Mouse (Mus musculus) mature B cell (primary cell): ENCODE measurements around the gene Hist1h2ah.

Experiments used
- in situ Hi-C: fragments of 300-500 bp; cut with MboI; formaldehyde crosslinking; loops from 2 replicates; pipeline ENCODE4 v1.14.3; 2019

Gene Hist1h2ah

DNA sequence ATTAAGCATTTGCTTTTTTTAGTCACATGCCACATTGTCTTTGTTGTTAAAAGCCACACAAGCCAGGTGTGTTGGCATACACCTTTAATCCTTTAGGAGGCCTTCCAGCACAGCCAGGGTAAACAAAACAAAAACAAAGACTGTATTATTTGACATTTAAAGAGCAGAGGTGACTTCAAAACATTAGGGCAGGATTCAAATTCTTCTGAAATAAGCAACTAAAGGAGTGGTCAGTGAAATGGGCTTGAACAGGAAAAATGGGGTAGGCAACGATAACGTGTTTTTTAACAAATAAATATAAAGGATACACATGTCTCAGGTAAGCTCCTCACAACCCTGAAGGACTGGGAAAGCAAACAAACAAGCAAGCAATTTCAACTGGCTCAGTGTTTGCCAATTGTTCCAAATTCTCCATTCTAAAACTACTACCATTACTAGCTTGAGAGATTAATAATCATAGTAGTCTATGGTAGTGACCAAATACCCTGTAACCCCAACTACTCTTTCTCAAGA lies 4.6 kb upstream of the Hist1h2ah start:
- in situ Hi-C loops: loop anchor here (5.0 to 10.0 kb wide), 6 partner anchors 215 to 1705 kb away; partner anchors contain the start of genes Hist1h2ac, Hist1h2bb, Hist1h2bc and Hist1h3c

DNA sequence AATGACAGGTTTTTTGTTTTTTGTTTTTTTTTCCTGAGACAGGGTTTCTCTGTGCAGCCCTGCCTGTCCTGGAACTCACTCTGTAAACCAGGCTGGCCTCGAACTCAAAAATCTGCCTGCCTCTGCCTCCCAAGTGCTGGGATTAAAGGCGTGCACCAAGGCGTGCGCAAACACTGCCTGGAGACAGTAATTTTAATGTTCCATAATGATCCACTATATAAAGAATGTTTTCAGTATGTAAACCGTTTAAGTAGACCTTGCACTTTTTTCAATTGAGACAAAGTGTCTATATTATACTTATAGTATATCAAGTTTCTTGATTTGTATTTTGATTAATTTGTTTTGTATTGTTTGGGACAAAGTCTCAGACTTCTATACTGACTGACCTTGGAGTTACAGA lies 4.0 kb upstream of the Hist1h2ah start:
- in situ Hi-C loops: loop anchor here (10.0 kb wide), 4 partner anchors 215 to 1705 kb away; partner anchors contain the start of genes Hist1h2ac, Hist1h2bb, Hist1h2bc and Hist1h3c

DNA sequence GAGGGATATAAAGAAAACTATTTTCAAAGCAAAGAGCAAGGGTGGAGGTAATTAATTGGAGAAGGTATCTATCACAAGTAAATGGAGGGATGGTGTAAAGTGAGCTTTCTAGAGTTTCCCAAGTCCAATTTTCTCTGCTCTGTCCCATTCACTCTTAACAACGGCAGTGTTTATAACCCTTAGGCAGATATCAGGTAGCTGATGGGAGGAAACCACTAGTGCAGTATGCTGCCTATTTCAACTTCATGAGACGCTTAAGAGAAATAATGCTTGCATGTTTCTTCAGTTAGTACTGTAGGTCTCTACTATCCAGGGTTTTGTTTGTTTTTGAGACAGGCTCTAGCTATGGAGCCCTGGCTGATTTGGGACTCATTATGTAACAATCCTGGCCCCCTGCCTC lies 2.0 kb upstream of the Hist1h2ah start:
- in situ Hi-C loops: loop anchor here (10.0 kb wide), 4 partner anchors 213 to 1707 kb away; partner anchors contain the start of genes Hist1h2ac, Hist1h2bb, Hist1h2bc and Hist1h3c

DNA sequence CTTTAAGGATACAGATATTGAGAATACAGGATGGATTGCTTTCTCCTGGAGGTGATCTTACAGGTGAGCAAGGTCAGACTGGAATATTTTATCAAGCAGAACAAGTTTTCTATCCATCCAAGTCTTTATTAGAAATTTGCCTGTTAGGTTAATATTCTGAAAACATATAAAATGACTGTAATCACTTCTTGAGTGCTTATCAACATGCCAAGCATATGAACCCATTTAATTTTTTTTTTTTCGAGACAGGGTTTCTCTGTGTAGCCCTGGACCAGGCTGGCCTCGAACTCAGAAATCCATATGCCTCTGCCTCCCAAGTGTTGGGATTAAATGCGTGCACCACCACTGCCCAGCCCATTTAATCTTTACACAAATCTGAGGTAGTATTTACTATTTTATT lies 1.6 kb upstream of the Hist1h2ah start:
- in situ Hi-C loops: loop anchor here (10.0 kb wide), 4 partner anchors 212 to 1708 kb away; partner anchors contain the start of genes Hist1h2ac, Hist1h2bb, Hist1h2bc and Hist1h3c

DNA sequence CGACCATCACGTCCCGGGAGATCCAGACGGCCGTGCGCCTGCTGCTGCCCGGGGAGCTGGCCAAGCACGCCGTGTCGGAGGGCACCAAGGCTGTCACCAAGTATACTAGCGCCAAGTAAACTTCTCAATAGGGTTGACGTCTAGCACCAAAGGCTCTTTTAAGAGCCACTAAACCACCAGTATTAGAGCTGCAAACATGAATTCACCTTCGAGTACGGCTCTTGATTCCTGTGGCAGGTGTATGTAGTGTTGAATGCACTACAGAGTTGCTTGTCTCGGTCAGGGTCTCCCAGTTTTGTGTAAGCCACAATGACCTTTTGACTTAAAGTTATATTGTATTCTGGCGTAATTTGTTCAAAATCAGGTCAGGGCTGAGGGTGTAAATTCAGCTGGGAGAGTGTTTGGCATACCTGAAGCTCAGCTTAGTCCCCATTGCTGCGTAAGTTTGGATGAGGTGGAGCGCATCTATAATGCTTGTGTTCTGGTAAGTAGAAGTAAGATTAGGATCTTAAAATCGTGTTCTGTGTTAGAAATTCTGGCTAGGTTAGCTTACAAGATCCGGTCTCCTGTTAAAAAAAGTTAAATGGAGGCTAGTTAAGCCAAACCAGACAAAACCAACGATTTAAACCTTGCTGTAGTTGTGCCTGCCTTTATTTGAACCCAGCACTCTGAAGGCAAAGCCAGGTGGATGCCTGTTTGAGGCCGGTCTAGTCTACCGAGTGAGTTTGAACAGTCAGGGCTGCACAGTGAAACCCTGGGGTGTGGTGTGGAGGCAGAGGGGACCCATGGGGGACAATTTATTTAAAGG lies 985 bp upstream of the Hist1h2ah start:
- in situ Hi-C loops: loop anchor here (10.0 kb wide), 4 partner anchors 212 to 1708 kb away; partner anchors contain the start of genes Hist1h2ac, Hist1h2bb, Hist1h2bc and Hist1h3c

DNA sequence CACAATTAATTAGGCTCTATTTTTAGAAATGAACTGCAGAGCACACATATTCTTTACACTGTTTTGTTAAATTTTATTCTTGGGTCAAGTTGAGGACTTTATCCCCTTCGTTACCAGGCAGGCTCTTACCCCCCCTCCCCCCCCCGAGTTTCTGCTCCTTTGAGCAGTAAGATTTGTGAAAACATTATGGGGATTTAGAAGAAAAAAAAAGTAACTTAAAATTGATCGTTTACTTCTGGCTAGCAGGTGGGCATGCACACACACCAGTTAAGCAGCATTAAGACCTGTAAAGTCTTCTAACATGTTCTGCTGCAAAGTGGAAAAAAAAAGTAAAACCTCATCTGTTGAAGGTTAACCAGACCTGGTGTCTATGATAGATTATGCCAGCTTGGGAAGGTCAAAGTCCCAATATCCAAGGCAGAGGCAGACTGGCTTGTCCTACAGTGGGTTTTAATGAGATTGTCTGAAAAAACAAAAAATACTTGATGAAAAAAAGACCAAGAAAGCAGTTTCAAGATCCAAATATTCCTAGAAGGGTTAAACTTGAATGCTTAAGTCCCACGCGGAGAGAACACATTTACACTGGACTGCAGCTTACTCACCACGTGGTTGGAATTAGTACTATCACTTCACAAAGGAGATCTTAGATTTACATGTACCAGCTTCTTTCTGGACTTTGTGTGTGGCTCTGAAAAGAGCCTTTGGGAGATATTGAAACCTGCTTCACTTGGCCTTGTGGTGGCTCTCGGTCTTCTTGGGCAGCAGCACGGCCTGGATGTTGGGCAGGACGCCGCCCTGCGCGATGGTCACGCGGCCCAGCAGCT lies 713 bp downstream of the Hist1h2ah start:
- in situ Hi-C loops: loop anchor here (10.0 kb wide), 4 partner anchors 210 to 1710 kb away; partner anchors contain the start of genes Hist1h2ac, Hist1h2bb, Hist1h2bc and Hist1h3c

DNA sequence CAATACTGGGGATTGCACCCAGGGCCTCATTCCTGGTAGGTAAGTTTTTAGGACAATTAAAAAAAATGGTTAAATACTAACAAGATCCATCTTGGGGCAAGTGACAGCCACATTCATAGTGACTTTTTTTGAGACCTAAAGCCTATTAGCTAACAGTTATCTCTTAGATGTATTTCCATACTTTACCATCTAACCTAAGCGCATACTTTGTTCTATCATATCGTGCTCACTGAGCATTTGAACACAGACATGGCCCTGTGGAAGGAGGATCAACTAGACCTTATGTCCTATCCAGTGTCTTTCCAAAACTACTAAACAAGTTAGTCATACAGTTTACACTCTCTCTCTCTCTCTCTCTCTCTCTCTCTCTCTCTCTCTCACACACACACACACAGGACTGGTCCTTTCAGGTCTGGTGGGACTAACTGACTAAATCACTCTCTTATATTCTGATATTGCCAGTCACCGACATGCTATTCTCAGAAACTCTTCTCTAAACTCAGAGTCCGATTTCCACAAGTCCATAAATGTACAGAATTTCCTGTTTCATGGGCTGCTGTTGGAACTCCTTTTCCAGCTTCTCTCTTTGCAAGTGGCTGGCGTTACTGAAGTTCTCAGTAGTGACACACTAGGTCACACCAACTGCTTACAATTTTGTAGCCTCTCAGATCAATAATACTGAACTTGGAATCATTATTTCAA lies 1.5 kb downstream of the Hist1h2ah start:
- in situ Hi-C loops: loop anchor here (10.0 kb wide), 4 partner anchors 209 to 1711 kb away; partner anchors contain the start of genes Hist1h2ac, Hist1h2bb, Hist1h2bc and Hist1h3c

DNA sequence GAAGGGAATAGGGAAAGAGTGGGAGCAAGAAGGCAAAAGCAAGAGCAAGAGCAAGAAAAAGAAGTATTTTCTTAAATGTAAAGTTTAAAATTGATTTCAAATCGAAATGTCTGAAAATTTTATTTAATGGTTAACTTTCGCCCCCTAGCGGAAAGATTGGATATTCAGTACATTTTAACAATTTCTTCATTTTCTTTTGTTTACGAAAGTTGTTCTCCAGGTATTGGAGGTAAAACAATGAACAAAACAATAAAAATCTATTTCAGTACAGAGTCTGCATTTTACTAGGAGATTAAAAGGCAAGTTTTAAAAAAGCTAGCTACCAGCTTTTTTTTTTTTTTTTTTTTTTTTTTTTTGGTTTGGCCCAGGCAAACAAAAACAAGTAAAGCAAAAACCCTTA lies 4.9 kb downstream of the Hist1h2ah start:
- in situ Hi-C loops: loop anchor here (10.0 kb wide), 4 partner anchors 206 to 1714 kb away; partner anchors contain the start of genes Hist1h2ac, Hist1h2bb, Hist1h2bc and Hist1h3c

DNA sequence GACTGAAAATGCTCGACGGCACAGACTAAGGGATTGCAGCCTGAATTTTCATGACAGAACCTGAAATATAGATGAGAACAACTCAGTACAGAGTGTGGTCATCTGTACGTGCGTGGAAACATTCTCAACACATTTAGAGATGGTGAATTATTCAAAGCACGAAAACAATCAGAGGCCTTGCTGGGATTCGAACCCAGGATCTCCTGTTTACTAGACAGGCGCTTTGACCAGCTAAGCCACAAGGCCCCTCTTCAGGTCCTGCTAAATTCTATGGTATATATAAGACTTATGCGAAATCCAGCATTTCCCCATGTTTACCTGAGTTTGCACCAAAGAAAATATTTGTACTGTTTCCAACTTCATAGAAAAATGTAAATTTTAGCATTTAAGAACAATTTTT lies 5.4 kb downstream of the Hist1h2ah start:
- in situ Hi-C loops: loop anchor here (10.0 kb wide), 6 partner anchors 55 to 1715 kb away; partner anchors contain the start of genes Hist1h2ac, Hist1h2bb, Hist1h2bc and Hist1h3c

DNA sequence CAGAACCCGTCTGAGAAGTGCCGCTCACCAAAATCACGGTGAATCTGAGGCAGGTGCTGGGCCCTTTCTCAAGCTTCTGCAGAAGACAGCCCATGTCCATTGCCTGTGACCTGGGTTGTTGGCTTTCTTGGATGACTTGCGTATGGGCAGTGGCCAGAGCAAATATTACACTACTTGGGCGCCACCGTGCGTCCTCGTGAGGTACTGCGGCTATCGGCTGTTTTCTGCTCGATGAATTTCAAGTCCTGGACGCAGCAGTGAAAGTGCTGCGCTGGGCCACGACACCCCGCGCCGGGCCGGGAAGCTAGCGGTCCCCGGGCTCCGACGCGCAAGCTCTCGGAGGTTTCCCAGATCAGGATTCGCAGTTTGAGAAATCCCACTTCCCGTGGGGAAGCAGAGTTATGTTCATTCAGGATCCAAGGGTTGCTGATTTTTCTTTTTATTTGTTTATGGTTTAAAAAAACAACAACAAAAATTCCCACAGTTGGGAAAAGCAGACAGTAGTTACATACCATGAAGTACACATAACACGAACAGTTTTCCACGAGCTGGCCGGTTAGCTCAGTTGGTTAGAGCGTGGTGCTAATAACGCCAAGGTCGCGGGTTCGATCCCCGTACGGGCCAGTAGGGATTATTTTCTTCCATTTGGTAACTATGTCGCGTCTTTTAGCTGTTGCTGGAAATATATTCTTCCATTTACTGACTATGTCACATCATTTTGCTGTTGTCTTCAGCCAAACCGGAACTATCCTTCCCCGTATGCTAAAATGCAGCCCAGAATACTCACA lies 6.5 kb downstream of the Hist1h2ah start:
- in situ Hi-C loops: loop anchor here (10.0 kb wide), 2 partner anchors 54 to 104 kb away; no protein-coding TSS in a partner anchor

DNA sequence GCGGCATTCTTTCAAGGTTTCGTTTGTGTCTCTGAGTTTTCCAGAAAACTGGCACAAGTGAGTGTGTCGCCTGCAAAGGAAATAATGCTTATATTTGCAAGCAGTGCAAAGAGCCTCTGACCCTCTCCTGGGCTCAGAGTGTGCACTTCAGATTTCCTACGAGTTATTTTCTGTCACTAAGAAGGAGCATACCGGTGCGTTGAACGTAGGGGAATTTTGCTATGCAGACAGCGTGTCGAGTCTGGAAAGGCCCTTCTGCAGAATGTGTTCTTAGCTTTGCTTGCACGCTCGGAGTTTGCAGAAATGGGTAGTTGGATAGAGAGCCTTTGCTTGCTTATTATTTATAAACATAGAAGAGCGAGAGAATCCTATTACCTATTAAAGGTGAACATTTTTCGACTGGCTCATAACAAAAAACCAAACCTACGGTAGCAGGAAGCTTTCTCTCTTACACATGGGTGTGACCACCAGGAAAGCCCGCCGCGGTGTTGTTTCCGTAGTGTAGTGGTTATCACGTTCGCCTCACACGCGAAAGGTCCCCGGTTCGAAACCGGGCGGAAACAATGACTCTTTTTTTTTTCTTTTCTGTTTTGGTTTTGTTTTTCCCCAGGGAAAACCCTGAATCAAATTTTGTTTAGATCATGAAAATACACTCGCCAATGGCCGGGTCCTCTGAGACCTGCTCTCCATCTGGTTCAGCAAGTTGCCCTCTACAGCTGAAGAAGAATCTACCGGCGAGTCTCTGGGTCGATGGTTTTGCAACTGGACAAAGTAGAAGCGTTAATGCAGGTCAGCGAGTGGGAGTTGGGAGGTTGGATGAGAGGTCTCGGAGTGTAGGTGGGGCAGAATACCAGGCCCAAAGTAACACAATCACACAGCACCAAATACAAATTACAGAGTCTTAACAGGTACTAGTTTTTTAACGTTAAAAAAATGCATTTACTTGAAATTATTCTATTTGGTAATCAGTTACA lies 9.0 kb downstream of the Hist1h2ah start:
- in situ Hi-C loops: loop anchor here (10.0 kb wide), 2 partner anchors 52 to 102 kb away; no protein-coding TSS in a partner anchor

DNA sequence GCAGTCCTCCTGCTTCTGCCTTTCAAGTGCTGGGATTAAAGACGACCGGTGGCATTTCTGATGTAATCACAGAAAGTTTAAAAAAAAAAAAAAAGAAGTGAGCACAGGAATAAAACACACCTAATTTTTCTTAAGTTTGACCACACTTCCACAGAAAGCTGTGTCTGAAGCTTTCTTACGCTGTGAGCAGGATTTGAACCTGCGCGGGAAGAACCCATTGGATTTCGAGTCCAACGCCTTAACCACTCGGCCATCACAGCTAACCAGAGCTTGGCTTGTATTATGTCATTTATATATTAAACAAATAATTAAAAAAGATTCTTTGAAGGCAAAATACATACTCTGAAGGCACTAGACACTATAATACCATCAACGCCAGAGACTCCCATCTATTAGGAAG lies 13.1 kb downstream of the Hist1h2ah start:
- in situ Hi-C loops: loop anchor here (5.0 to 10.0 kb wide), 5 partner anchors 47 to 1410 kb away; no protein-coding TSS in a partner anchor

DNA sequence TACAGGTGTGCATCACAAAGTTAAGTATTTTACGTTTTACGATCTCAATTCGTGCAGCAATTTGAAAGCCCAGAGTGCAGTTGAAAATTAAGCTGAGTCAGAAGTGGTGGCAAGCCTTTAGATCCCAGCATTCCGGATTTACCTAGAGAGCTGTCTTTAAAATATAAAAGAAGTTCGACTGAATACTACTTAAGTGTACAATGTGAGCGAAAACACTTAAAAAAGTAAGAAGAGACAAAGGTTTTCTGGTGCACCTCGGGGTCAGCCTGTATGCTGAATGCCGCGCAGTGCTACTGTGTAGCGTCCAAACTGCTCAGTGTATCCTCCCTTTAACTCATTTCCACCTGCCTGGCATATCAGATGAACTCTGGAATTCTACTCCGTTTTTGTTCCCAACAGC lies 13.8 kb downstream of the Hist1h2ah start:
- in situ Hi-C loops: loop anchor here (5.0 to 10.0 kb wide), 5 partner anchors 47 to 1411 kb away; no protein-coding TSS in a partner anchor

DNA sequence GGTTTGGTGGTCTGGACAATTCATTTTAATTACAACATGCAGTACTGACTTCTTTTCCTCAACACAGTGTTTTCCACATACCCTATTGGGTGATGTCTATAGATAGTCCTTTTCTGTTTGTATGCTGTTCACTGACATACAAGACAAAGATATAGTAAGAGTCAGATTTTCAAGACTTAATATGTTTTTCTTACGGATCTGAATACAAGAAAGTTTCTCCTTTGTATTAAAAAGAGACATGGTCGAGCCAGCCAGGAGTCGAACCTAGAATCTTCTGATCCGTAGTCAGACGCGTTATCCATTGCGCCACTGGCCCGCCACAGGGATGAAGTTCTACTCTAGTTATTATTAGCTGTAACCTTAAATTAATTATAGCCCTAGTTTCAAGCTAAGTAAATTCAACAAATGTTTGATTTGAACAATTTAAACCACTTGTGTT lies 14.4 kb downstream of the Hist1h2ah start:
- in situ Hi-C loops: loop anchor here (5.0 to 10.0 kb wide), 5 partner anchors 46 to 1411 kb away; no protein-coding TSS in a partner anchor

DNA sequence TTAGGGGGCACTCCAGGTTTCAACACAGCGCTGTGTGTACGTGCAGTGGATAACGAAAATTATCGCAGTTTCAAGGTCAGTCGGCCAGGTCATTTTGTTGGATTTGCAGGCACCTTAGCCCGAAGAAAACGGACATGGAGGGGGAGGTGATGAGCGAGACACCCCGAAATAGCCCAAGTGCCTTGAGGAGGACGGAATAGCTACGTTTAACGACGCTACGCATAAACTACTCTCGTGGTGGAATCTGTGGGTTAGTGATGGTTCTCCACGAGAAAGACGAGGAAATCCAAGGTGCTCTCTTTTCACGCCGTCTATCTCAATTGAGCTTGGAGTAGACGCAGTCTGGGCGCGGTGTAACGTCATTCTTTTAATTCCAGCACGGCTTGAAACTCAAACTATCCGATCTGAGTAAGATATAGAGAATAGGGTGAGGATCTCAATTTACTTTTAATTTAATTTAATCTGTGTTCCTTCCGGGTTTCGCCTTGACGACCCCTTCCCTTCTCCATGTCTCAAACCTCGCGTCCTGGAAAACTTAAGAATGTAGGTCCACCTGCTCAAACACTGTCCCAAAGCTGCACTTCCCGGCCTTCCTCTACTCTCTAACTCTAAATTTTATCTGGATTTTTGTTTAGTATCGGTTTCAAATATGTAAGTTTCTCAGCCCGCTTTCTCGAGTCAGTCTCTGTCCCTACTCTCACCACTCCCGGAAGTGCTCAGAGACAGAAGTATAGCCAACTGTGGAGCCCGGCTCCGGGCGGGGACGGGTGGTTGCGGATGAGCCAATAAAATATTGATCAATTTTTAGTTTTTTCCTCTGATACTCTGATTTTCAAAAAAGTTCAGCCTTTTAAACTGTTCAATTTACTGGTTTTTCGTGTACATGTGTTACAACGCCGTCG lies 15.2 kb downstream of the Hist1h2ah start:
- in situ Hi-C loops: loop anchor here (5.0 to 10.0 kb wide), 5 partner anchors 45 to 1412 kb away; no protein-coding TSS in a partner anchor

DNA sequence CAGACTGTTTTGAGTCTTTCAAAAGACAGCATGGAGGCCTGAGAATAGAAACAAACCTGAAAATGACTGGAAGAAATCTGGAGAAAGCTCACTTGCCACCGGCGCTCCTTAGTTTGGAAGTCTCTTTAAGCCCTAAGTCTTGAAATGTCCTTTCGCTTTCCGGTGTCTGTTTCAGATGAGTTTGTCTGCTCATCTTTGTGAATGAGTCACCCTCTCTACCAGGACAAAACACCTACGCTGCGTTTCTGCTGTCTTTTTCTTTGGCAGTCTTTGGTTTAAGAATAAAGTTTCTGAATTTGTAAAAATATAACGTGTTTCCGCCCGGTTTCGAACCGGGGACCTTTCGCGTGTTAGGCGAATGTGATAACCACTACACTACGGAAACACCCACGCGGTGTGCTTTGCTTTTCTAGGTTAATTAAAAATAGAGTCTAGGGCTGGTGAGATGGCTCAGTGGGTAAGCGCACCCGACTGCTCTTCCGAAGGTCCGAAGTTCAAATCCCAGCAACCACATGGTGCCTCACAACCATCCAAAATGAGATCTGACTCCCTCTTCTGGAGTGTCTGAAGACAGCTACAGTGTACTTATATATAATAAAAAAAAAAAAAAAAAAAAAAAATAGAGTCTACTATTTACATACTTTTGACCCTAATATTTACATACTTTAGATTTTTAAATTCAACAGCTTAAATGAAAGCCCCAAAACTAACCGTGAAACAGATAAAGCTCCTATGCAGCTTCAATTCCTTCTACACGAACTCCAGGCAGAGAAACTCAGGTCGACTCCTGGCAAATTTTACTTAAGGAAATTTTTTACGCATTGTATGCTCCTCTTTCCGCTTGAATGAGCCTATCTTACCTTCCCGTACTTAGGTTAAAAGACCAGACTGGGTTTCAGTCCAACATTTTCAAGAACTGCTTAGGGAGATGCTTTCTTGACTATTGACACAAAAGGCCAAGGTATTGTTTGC lies 19.6 kb downstream of the Hist1h2ah start:
- in situ Hi-C loops: no loop called here
